Mouse (Mus musculus) left cerebral cortex, postnatal 36 days (tissue): ENCODE results near the gene Galnt6. TPM values are rescaled to one million over a fixed set of nuclear protein-coding genes. Genes with fewer than 3 reads are reported as not detected.
"Not testable (repeated sequence)": the region's sequence is repeated elsewhere in the genome, so short reads cannot be mapped to it uniquely, and the experiment has no call there.

ENCODE experiments used
- DNase-seq, 2 experiments: peaks; one replicate each; pipeline ENCODE4 v3.0.0; 2021 to 2022; ENCODE audit warnings: low spot score in 2 of 2, mixed read lengths in 1 of 2
- intact Hi-C: fragments of 180-260 bp; cut with DNase I; formaldehyde crosslinking; loops from one replicate; pipeline ENCODE4 v1.15.1; 2025
- total RNA-seq, 2 experiments: library from RNA; stranded (reverse); gene quantifications; 2 replicates each; pipeline ENCODE4 v1.2.3; 2021

The Galnt6 gene
- 1 to 10 TPM; 3.7 to 7.7 TPM for total RNA-seq

- intact Hi-C loops = no loop called here
- no peak for DNase-seq
Observed at GRCm38 (mm10) chr15:100729281-100729985, at the start of gene Galnt6. Galnt6 (minus strand) TSS chr15:100729376.

DNA sequence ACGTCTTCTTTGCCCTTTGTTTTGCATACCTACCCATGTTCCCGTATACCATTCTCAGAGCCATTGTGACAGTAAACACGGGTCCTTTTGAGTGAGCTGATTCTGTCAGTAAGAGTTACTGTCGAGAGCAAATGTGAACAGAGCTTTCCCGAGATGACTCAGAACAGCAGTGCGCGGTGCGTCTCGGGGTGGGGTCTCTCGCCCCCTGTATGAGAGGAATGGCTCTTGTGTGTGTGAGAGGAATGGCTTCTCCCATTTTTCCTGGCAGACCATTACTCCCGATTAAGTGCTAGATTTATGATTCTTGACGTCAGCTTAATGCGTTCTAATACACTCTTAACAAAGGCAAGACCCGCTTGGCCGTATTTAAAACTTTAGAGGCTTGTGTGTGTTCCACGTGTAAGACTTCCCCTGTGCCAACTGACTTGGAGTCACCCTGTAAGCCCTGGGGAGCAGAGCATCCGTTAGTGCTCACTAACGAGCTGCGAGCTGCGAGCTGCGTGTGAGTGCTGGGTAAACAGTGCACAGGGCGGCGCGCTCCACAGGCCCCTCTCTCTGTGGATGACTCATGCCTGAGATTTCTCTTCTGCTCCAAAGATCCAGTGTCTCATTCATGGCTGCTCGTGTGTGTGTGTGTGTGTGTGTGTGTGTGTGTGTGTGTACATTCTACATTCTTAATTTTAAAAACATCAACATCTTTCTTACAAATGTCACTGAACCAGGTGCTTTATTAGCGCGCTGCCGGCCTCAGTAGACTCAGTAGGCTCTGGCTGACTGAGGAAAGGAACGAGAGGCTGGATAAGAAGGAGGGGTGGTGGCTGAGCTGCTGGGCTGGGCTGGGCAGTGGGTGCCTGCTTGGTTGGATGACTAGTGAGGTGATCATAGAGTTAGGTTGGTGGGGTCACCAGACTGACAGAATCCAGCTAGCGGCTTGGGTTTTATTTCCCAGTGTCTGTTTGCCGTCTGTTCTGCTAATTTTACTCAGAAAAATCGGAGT lies 48.1 kb upstream of the Galnt6 start:
- peak in 1 of 2 experiments; percentile 43 for DNase-seq
- intact Hi-C loops = no loop called here

- intact Hi-C loops = no loop called here
- no peak for DNase-seq
Observed at GRCm38 (mm10) chr15:100776424-100776823, 47.2 kb upstream of the Galnt6 start.

DNA sequence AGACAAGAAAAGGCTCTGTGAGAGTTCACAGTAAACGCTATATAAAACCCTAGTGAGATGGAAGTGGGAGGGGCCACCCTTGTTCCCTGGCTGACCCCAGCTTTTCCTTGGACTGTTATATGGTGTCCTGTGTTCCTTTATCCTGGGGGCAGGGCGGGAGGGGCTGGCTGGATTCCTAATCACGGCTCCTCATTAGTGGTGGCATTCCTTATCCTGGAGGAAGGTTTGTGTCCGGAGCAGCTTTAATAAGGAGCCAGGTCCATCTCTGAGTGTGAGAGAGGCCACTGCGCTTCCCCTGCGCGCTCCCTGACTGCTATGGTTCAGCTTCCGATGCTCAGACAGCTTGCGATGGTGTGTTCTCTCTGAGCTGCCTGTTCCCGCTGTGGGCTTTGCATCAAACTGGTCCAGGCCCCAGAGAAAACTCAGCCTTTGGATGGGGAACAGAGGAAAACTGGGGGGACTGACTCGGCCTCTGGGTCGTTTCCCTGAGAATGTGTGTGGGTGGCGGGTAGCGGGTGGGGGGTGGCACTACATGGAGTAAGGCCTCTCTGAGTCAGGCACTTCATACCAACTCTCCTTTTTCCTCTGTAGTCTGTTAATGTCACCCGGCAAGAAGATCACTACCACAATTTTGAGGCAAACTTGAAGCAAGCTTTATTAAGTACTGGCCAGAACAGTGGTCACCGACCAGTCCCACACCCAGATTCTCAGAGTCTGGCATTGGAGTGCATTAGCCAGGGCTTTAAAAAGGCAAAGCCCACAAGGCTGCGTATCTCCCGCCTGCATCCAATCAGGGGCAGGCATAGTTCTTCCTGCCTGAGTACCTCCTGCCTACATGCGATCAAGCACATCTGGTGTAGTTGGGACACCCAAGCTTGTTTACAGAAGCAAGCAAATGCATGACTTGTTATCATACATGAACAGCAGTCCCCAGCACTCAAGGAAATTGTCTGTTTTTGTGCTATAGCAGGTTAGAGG lies 46.3 kb upstream of the Galnt6 start:
- DNase-seq = no peak
- intact Hi-C loops = no loop called here

GRCm38 (mm10) chr15:100773859-100774258 lies 44.7 kb upstream of the Galnt6 start:
- DNase-seq, intact Hi-C loops: not testable (repeated sequence)

- no peak for DNase-seq
- intact Hi-C loops = no loop called here
Observed at GRCm38 (mm10) chr15:100772685-100773084, 43.5 kb upstream of the Galnt6 start.

DNA sequence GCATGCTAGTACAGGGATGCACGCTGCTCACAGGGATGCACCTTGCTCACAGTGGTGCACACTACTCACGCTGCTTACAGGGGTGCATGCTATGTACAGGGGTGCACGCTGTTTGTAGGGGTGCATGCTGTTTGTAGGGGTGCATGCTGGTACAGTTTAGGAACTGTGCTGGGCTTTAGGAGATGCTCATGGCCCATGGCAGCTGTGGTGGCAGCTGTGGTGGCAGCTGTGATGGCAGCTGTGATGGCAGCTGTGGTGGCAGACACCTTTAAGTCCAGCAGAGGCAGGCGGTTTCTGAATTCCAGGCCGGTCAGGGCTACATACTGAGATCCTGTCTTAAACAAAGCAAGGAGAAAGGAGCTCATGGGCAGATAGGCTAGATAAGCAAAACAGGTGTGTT lies 41.2 kb upstream of the Galnt6 start:
- intact Hi-C loops = no loop called here
- no peak for DNase-seq

- intact Hi-C loops = loop anchor here (10.0 kb wide), 1 partner anchor 216 kb away; no protein-coding TSS in a partner anchor
- DNase-seq = not testable (repeated sequence)
Observed at GRCm38 (mm10) chr15:100769023-100769422, 39.8 kb upstream of the Galnt6 start.

DNA sequence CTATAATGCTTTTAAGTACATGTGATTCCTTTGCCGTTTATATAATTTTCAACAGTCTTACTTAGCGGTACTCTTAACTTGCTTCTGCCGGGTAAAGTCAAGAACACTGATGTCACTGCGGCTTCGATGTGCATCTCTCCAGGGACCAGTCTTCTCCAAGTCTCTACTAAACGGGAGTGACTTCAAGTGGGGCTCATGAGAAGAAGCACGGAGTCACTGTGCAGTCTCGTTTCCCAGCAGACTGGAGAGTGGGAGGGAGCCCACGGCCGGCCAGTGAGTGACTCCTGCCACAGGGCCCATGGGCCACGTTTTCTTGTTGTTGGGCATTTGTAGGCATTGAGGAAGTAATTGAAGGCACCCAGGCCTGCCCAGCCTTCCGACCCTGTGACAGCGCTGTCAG lies 38.7 kb upstream of the Galnt6 start:
- DNase-seq = no peak
- intact Hi-C loops = loop anchor here (10.0 kb wide), 1 partner anchor 217 kb away; no protein-coding TSS in a partner anchor

- DNase-seq = no peak
- intact Hi-C loops = loop anchor here (10.0 kb wide), 1 partner anchor 218 kb away; no protein-coding TSS in a partner anchor
Observed at GRCm38 (mm10) chr15:100766826-100767225, 37.6 kb upstream of the Galnt6 start.

- intact Hi-C loops = loop anchor here (10.0 kb wide), 1 partner anchor 220 kb away; no protein-coding TSS in a partner anchor
- DNase-seq = no peak
Observed at GRCm38 (mm10) chr15:100764163-100764951, 35.2 kb upstream of the Galnt6 start.

DNA sequence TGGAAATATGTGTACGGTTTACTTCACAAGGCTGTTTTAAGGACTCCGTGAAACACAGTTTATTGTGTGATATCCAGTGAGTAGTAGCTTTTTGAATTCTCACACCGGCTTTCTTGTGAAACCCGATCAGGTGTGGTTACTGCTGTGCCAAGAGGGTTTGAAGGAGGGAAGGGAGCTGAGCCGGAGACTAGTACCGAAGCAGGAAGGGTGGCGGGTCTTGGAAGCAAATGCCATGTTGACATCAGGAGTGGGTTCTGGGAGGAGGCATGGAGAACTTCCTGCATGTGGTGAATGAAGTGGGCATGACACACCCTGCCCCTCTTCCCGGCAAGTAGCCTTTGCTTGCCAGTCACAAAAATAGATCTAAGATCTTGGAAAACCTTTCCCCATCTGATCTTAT lies 33.5 kb upstream of the Galnt6 start:
- no peak for DNase-seq

DNA sequence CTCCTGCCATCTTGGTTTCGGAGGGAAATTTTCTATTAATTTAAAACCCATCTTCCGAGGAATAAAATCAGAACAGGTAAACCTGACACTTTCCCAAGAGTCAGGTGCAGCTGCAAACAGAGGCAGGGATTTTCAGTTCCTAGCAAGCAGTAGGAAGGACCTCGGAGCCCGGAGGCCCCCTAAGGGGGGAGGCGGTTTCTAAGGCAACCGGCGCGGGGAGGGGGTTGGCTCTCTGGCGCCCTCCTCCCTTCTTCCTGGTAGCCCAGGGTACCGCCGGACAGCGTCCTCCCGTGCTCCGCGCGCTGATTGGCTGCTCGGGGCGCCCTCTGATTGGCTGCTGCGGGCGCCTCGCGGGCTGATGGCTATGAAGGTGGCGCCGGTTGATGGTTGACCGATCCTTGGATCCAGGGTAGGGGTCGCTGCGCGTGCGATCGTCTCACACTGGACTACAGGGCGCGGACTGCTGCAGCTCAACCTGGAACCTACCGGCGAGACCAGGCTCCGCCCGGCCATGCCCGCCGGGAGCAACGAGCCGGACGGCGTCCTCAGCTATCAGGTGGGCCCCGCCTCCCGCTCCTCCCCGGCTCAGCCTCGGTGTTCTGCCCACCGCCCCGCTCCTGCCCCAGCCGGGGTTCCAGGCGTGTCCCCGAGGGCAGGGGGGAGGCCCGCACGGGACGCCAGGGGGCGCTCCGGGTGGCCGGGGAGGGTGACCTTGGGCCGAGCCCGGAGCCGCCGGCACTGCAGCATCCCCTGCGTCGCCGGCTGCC lies 32.4 kb upstream of the Galnt6 start, which contains the start of gene Slc4a8:
Gene Slc4a8, plus strand, starts transcription at position 329 of the 767 bp plus-strand sequence.
- peak; percentile 92 to 93 for DNase-seq
- intact Hi-C loops = loop anchor here (10.0 kb wide), 1 partner anchor 223 kb away; no protein-coding TSS in a partner anchor

More for the DNA sequence above, 33.5 kb upstream of the Galnt6 start:
- intact Hi-C loops = loop anchor here (10.0 kb wide), 1 partner anchor 222 kb away; no protein-coding TSS in a partner anchor

- intact Hi-C loops = loop anchor here (10.0 kb wide), 1 partner anchor 224 kb away; no protein-coding TSS in a partner anchor
- DNase-seq = no peak
Observed at GRCm38 (mm10) chr15:100761036-100761418, 31.9 kb upstream of the Galnt6 start.

DNA sequence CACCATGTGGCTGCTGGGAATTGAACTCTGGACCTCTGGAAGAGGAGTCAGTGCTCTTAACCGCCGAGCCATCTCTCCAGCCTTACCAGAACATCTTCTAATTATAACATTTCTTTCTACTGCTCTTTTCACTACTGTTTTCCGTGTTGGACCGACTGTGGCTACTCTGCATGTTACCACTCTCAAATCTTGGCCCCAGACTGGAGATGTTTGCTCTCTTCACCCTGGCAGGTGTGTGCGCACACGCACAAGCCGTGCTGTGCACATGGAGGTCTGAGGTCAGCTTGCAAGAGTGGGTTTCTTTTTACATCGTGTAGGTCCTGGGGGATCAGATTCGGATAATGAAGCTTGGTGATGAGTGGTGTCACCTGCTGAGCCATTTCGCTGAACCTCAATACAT lies 30.1 kb upstream of the Galnt6 start:
- intact Hi-C loops = loop anchor here (5.0 kb wide), 2 partner anchors 283 to 298 kb away; no protein-coding TSS in a partner anchor
- DNase-seq = no peak

GRCm38 (mm10) chr15:100757527-100757978 lies 28.4 kb upstream of the Galnt6 start:
- intact Hi-C loops = loop anchor here (2.0 to 5.0 kb wide), 3 partner anchors 81 to 300 kb away; no protein-coding TSS in a partner anchor
- peak; percentile 49 to 63 for DNase-seq
